Mouse (Mus musculus) MEL (cell line): ENCODE data around the gene 4931409K22Rik.

ENCODE experiments used
- CHD1 ChIP-seq: IDR thresholded peaks from 2 replicates; pipeline ENCODE4 v1.6.1; 2012; ENCODE audit warnings: low read depth, mild to moderate bottlenecking, inconsistent platforms, low read length, improper control_type of control experiment
- CTCF ChIP-seq, 3 experiments: IDR thresholded peaks in 2 of 3; conservative IDR thresholded peaks in 1 of 3; 2 replicates each; pipeline ENCODE4 v1.5.1; 2011 to 2012; ENCODE audit warnings: low read length in 3 of 3, low read depth in 2 of 3, mild to moderate bottlenecking in 2 of 3, improper control_type of control experiment in 1 of 3, inconsistent platforms in 1 of 3, mixed read lengths in 1 of 3, moderate library complexity in 1 of 3; ENCODE audit not compliant: control insufficient read depth in 1 of 3, insufficient read depth in 1 of 3, poor library complexity in 1 of 3, severe bottlenecking in 1 of 3
- EP300 ChIP-seq, 2 experiments: IDR thresholded peaks; 2 replicates each; pipeline ENCODE4 v1.6.1; 2011; ENCODE audit warnings: improper control_type of control experiment in 2 of 2, low read length in 2 of 2, low read depth in 1 of 2, mild to moderate bottlenecking in 1 of 2
- TBP ChIP-seq: IDR thresholded peaks from 2 replicates; pipeline ENCODE4 v1.8.0; 2011; ENCODE audit warnings: low read depth, low read length, improper control_type of control experiment

GRCm38 (mm10) chr5:24512271-24512670 lies 44.3 kb downstream of the 4931409K22Rik start:
- no peak for TF ChIP-seq EP300 (IDR thresholded peaks at IDR 0.05; ENCODE audit: low read depth in 1 of 2, low read length in 2 of 2)
- no peak for TF ChIP-seq CHD1
- TF ChIP-seq CTCF (IDR thresholded peaks at IDR 0.05 in 2 of 3, conservative IDR thresholded peaks at IDR 0.05 in 1 of 3; ENCODE audit: control insufficient read depth in 1 of 3, insufficient read depth in 1 of 3, low read depth in 2 of 3, low read length in 3 of 3, poor library complexity in 1 of 3, severe bottlenecking in 1 of 3): no peak
- no peak for TF ChIP-seq TBP
